Mouse (Mus musculus): ENCODE data around the gene Lin28a. TPM values are rescaled to one million over a fixed set of nuclear protein-coding genes. Genes with fewer than 3 reads are reported as not detected.

Gene Lin28a
- polyA plus RNA-seq, 1 experiment from 2014 or later: 0.12 TPM

DNA sequence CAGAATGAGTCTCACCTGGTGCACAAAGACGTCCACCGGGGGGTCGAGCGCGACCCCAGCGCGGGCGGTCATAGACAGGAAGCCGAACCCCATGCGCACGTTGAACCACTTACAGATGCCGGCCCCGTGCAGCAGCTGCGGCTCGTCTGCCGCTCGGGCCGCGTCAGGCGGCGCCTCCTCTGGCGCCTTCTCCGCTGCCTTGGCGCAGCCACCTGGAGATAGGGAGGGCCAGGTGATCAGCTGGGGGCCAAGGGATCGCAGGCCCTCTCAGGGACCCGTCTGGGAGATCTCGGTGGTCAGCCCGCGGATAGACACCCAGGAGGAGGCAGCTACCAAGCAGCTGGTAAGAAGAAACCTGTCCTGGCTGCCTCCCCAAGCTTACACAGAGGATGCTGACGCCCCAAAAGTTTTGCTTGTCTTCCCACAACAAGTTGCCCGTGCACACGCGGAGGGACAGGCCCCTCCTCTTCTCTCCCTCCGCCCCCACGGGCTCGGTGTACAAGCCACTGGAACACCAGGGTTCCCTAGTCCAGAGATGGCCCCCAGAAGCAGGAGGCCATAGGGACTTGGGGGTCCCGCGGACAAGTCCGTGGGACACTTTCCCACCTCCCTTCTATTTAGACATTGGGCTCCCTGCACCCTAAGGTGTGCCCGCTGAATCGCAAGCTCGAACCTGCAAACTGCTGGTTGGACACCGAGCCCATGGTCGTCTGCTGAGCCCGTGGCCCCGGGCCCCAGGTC is 433 bp downstream of the Lin28a start:
- under 1% methylated on average over 46 of the region's 46 CpGs for WGBS
- Histone ChIP-seq H3K4me1 (peaks cover 23% of the 10 kb centered on the region), H3K4me3 (replicated peaks) (no peak overlapping the region), H3K9me3 (no peaks in the 10 kb centered on the region), H3K4me2 (peak overlapping the region; percentile 41), H3K9ac (no peak overlapping the region), H3K36me3 (no peaks in the 10 kb centered on the region), H3K27me3 (replicated peaks) (peaks cover 40% of the 10 kb centered on the region), H3K27ac (no peak overlapping the region)
- no peak for ATAC-seq (ENCODE audit: insufficient read depth, low FRiP score, low read depth)

DNA sequence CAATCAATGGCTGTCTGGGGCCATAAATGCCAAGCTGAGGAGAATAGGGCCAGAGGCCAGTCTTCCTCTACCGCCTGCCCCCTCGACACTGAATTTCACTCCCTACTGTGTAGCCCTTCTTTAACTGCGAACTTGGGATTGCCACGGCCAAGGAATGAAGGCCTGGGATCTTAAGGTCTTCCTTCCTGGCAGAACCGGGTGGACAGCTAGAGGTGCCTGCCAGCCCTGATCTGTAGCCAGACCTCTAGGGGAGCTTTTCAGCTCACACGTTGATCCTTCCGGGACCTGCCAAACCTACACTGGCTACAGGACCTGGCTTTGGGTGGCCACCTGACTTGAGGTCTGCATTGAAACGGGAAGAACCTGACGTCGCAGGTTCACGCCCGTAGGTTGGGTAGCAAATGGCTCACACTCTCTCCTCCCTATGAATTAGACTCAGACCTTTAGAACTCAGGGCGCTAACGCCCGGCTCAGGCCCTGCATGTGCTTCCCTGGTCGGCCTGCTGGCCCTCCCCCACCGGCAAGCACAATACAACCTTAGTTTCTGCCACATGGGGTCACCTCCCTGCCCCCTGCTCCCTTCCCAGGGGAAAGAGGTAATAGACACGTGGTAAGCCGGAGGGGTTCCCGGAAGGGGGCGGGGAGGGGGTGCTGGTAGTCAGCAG is 1.3 kb downstream of the Lin28a start:
- ATAC-seq (ENCODE audit: insufficient read depth, low FRiP score, low read depth): no peak
- Histone ChIP-seq H3K27me3 (replicated peaks) (peaks cover 40% of the 10 kb centered on the region), H3K27ac (no peak overlapping the region), H3K4me1 (peaks cover 23% of the 10 kb centered on the region), H3K4me3 (replicated peaks) (no peak overlapping the region), H3K9ac (no peak overlapping the region), H3K36me3 (no peaks in the 10 kb centered on the region), H3K4me2 (peak overlapping the region; percentile 41), H3K9me3 (no peaks in the 10 kb centered on the region)
- WGBS: 6% methylated on average over 21 of the region's 21 CpGs

GRCm38 (mm10) chr4:134016767-134017166 is 1.9 kb downstream of the Lin28a start:
- Histone ChIP-seq H3K4me1 (peaks cover 23% of the 10 kb centered on the region), H3K27ac (no peak overlapping the region), H3K9me3 (no peaks in the 10 kb centered on the region), H3K4me2 (no peak overlapping the region), H3K4me3 (replicated peaks) (no peak overlapping the region), H3K36me3 (no peaks in the 10 kb centered on the region), H3K27me3 (replicated peaks) (peaks cover 40% of the 10 kb centered on the region), H3K9ac (no peak overlapping the region)
- no peak for ATAC-seq (ENCODE audit: insufficient read depth, low FRiP score, low read depth)
- 7% methylated on average over 8 of the region's 8 CpGs for WGBS

GRCm38 (mm10) chr4:134016208-134016607 is 2.4 kb downstream of the Lin28a start:
- H3K4me3 ChIP-seq (replicated peaks): no peak overlapping the region
- H3K9ac ChIP-seq: no peak overlapping the region
- no peaks in the 10 kb centered on the region for H3K36me3 ChIP-seq
- peaks cover 23% of the 10 kb centered on the region for H3K4me1 ChIP-seq
- no peak overlapping the region for H3K27ac ChIP-seq
- WGBS: 14% methylated on average over 7 of the region's 7 CpGs
- no peaks in the 10 kb centered on the region for H3K9me3 ChIP-seq
- no peak for ATAC-seq (ENCODE audit: insufficient read depth, low FRiP score, low read depth)
- H3K27me3 ChIP-seq (replicated peaks): peaks cover 40% of the 10 kb centered on the region
- no peak overlapping the region for H3K4me2 ChIP-seq

GRCm38 (mm10) chr4:134012858-134013528 is 5.6 kb downstream of the Lin28a start:
- Histone ChIP-seq H3K9me3 (no peaks in the 10 kb centered on the region), H3K9ac (no peak overlapping the region), H3K27ac (no peak overlapping the region), H3K4me1 (peaks cover 13% of the 10 kb centered on the region), H3K36me3 (no peaks in the 10 kb centered on the region), H3K4me2 (no peak overlapping the region), H3K4me3 (replicated peaks) (no peak overlapping the region), H3K27me3 (replicated peaks) (peaks cover 19% of the 10 kb centered on the region)
- 50% methylated on average over 12 of the region's 12 CpGs for WGBS
- no peak for ATAC-seq (ENCODE audit: insufficient read depth, low FRiP score, low read depth)

DNA sequence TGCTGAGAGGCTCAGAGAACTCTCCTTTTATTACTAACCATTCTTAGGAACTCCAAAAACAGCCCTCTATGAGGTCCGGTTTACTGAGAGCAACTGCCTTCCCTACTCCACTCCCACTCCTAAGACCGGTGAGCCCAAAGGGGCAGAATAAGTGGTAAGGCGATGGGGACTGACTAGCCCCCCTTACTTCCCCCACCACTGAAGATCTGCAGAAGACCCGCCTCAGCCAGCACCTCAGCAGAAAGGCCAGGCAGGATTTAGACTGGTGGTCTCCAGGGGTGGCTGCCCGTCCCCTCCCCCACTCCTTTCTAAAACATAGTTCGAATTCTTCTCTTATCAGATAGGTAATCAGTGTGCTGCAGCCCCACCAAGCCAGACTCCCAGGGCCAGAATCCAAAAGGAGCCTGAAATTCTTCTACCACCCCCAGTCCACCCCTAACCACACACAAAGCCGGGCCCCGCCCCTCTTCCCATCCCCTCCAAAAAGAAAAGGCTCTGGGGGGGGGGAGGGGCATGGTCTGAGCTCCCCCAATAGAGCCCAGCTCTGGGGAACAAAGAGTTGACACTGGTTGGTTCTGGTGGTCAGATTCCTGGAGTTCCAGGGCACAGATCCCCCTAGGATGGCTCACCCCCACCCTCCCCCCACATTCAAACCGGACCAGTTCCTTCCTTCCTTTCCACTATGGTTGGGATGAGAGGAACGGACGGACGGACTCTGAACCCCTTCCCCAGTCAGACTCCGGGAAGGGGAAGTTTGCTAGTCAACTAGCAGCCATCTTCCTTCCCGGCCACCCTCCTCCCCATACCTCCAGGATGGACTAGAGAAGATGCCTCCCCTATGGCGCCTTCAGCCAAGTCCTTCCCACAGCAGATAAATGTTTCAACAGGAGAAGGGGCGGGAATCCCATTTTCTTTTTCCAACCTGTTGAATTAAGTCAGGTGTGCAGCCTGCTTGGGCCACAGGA is 6.9 kb downstream of the Lin28a start:
- Histone ChIP-seq H3K4me2 (no peak overlapping the region), H3K9me3 (no peaks in the 10 kb centered on the region), H3K27me3 (replicated peaks) (peaks cover 6% of the 10 kb centered on the region; the same call in 1 of the 2 replicates), H3K27ac (no peak overlapping the region), H3K36me3 (no peaks in the 10 kb centered on the region), H3K9ac (no peak overlapping the region), H3K4me3 (replicated peaks) (no peak overlapping the region), H3K4me1 (peaks cover 2% of the 10 kb centered on the region; the same call in 1 of the 2 replicates)
- 13% methylated on average over 16 of the region's 16 CpGs for WGBS
- ATAC-seq (ENCODE audit: insufficient read depth, low FRiP score, low read depth): no peak

GRCm38 (mm10) chr4:134009709-134010108 is 8.9 kb downstream of the Lin28a start:
- no peaks in the 10 kb centered on the region for H3K9me3 ChIP-seq
- no peaks in the 10 kb centered on the region for H3K4me1 ChIP-seq
- H3K27ac ChIP-seq: peak overlapping the region; percentile 57; the same call in 1 of the 2 replicates
- peak; percentile 52; the same call in 1 of the 2 replicates for ATAC-seq (ENCODE audit: insufficient read depth, low FRiP score, low read depth)
- 49% methylated on average over 6 of the region's 6 CpGs for WGBS
- H3K27me3 ChIP-seq (replicated peaks): no peaks in the 10 kb centered on the region
- no peaks in the 10 kb centered on the region for H3K36me3 ChIP-seq
- H3K4me2 ChIP-seq: no peak overlapping the region
- no peak overlapping the region for H3K4me3 ChIP-seq (replicated peaks)
- H3K9ac ChIP-seq: no peak overlapping the region

DNA sequence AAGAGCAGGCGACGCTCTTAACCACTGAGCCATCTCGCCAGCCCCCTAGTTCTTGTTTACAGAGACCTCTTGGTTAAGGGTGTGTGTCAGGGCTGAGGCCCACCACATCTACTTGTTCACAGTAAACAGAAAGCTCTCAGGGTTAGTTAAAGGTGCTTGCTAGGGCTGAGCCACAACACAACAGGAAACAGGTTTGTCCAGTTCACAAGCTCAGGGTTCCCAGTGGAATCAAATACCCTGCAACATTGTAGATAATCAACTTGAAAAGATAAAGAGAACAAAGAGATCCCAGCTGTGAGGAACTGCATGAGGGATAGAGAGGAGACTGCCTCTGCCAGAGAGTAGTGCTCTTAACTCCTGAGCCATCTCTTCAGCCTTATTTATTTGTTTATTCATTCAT is 11.8 kb downstream of the Lin28a start:
- no peak overlapping the region for H3K9ac ChIP-seq
- H3K4me2 ChIP-seq: no peak overlapping the region
- no peaks in the 10 kb centered on the region for H3K4me1 ChIP-seq
- H3K27me3 ChIP-seq (replicated peaks): no peaks in the 10 kb centered on the region
- no peak overlapping the region for H3K27ac ChIP-seq
- no peaks in the 10 kb centered on the region for H3K9me3 ChIP-seq
- H3K36me3 ChIP-seq: no peaks in the 10 kb centered on the region
- no peak overlapping the region for H3K4me3 ChIP-seq (replicated peaks)
- 71% methylated on average over 3 of the region's 3 CpGs for WGBS
- ATAC-seq (ENCODE audit: insufficient read depth, low FRiP score, low read depth): no peak

DNA sequence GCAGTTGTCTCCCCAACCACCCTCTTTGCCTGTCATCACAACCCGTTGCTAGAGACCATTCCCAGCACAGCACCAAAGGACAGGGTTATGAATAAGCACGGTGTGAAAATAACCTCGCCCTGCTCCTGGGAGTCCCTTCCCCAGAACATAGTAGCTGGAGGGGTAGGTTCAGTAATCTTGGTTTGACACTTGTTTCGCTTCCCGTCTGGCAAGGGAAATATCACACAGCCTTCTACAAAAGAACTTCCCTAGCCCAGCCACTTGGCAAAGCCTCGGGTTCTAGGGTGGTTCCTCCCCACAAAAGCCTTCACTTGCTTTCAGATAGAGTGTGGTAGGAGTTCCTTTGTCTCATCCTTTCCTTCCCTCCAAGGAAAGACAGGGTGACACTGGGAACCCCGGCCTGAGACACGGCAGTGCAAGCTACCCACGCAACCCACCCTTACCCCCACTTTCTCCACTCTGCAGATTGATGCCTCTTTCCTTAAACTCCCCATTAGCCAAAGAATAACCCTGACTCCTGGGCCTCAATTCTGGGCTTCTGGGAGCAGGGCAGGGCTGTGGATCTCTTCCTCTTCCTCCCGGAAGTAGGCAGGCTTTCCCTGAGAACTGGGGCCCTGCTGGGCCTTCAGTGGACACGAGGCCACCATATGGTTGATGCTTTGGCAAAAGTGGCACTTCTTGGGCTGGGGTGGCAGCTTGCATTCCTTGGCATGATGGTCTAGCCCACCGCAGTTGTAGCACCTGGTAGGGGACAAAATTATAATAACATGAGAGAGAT is 12.9 kb downstream of the Lin28a start:
- Histone ChIP-seq H3K9ac (no peak overlapping the region), H3K4me3 (replicated peaks) (no peak overlapping the region), H3K4me2 (no peak overlapping the region), H3K9me3 (no peaks in the 10 kb centered on the region), H3K4me1 (0 out of 2 replicates have a peak, but pooled peaks cover 3% of the 10 kb centered on the region), H3K27ac (no peak overlapping the region), H3K36me3 (no peaks in the 10 kb centered on the region), H3K27me3 (replicated peaks) (no peaks in the 10 kb centered on the region)
- 81% methylated on average over 12 of the region's 12 CpGs for WGBS
- no peak for ATAC-seq (ENCODE audit: insufficient read depth, low FRiP score, low read depth)

- WGBS: 72% methylated on average over 5 of the region's 5 CpGs
- no peak for ATAC-seq (ENCODE audit: insufficient read depth, low FRiP score, low read depth)
- Histone ChIP-seq H3K9me3 (no peaks in the 10 kb centered on the region), H3K27ac (no peak overlapping the region), H3K4me2 (no peak overlapping the region), H3K9ac (no peak overlapping the region), H3K27me3 (replicated peaks) (no peaks in the 10 kb centered on the region), H3K4me3 (replicated peaks) (no peak overlapping the region), H3K36me3 (no peaks in the 10 kb centered on the region), H3K4me1 (0 out of 2 replicates have a peak, but pooled peaks cover 8% of the 10 kb centered on the region)
These were observed 15.7 kb downstream of the Lin28a start for GRCm38 (mm10) chr4:134002903-134003302.

GRCm38 (mm10) chr4:134002246-134002645 is 16.4 kb downstream of the Lin28a start:
- ATAC-seq (ENCODE audit: insufficient read depth, low FRiP score, low read depth): no peak
- Histone ChIP-seq H3K4me2 (no peak overlapping the region), H3K9me3 (no peaks in the 10 kb centered on the region), H3K4me3 (replicated peaks) (no peak overlapping the region), H3K9ac (no peak overlapping the region), H3K27me3 (replicated peaks) (no peaks in the 10 kb centered on the region), H3K36me3 (no peaks in the 10 kb centered on the region), H3K27ac (no peak overlapping the region), H3K4me1 (0 out of 2 replicates have a peak, but pooled peaks cover 8% of the 10 kb centered on the region)
- WGBS: 53% methylated on average over 4 of the region's 4 CpGs

All from stomach, embryonic 15.5 days (tissue).